Mouse (Mus musculus) lung, postnatal 0 days (tissue): Measurements from ENCODE around the gene Dlx6. TPM values are rescaled to one million over a fixed set of nuclear protein-coding genes. Genes with fewer than 3 reads are reported as not detected.

Experiments
- ATAC-seq: fragments of 200-750 bp; cut with Nextera tagmentation; 2 replicates; pipeline ENCODE4 v1.8.0; 2017; ENCODE audit warnings: moderate library complexity
- DNase-seq: peaks from one replicate; pipeline ENCODE4 v3.0.0-alpha.2; 2016; ENCODE audit warnings: low spot score
- H3K27ac ChIP-seq: fragments of 300-500 bp; sonication (generic); 2 replicates; pipeline ENCODE4 v1.5.1; 2014; ENCODE audit warnings: antibody characterized with exemption, mild to moderate bottlenecking, low read length, mixed read lengths
- H3K27me3 ChIP-seq: fragments of 300-500 bp; sonication (generic); replicated peaks from 2 replicates; pipeline ENCODE4 v1.6.1; 2014; ENCODE audit warnings: low read length, mixed read lengths; ENCODE audit not compliant: insufficient read depth
- H3K36me3 ChIP-seq: fragments of 300-500 bp; sonication (generic); 2 replicates; pipeline ENCODE4 v1.6.1; 2014; ENCODE audit warnings: low read length, mixed read lengths; ENCODE audit not compliant: insufficient read depth
- H3K4me1 ChIP-seq: fragments of 300-500 bp; sonication (generic); 2 replicates; pipeline ENCODE4 v1.6.1; 2014; ENCODE audit warnings: antibody characterized with exemption, low read depth, low read length, mixed read lengths; ENCODE audit not compliant: insufficient read depth
- H3K4me2 ChIP-seq: fragments of 300-500 bp; sonication (generic); replicated peaks from 2 replicates; pipeline ENCODE4 v1.6.1; 2014; ENCODE audit warnings: low read depth, mild to moderate bottlenecking, low read length, moderate library complexity, mixed read lengths
- H3K4me3 ChIP-seq: fragments of 300-500 bp; sonication (generic); 2 replicates; pipeline ENCODE4 v1.5.1; 2014; ENCODE audit warnings: low read depth, low read length
- H3K9ac ChIP-seq: fragments of 300-500 bp; sonication (generic); replicated peaks from 2 replicates; pipeline ENCODE4 v1.6.1; 2014; ENCODE audit warnings: low read depth, mild to moderate bottlenecking
- H3K9me3 ChIP-seq: fragments of 300-500 bp; sonication (generic); 2 replicates; pipeline ENCODE4 v1.6.1; 2016; ENCODE audit warnings: low read length, mixed read lengths
- CTCF ChIP-seq: IDR thresholded peaks from 2 replicates; pipeline ENCODE4 v1.5.1; 2016; ENCODE audit warnings: antibody characterized with exemption, mild to moderate bottlenecking
- EP300 ChIP-seq: IDR thresholded peaks from 2 replicates; pipeline ENCODE4 v1.6.1; 2016; ENCODE audit warnings: antibody characterized with exemption, mild to moderate bottlenecking, control low read depth
- WGBS: fragments of 180-500 bp; shearing (Covaris S2); extraction: QIAGEN DNeasy Blood & Tissue Kit; methylation state at CpG from one replicate; pipeline ENCODE4 v1.1.7; 2014; 5-methylcytosine and 5-hydroxymethylcytosine counted together
- polyA plus RNA-seq: library from polyadenylated mRNA; unstranded; fragments of >200 nt; fragmentation: Nextera tagmentation; extraction: Ambion mirVana; gene quantifications from 2 replicates; pipeline ENCODE4 v1.2.1, GENCODE M21; 2015

The Dlx6 gene
- polyA plus RNA-seq, 1 experiment from 2014 or later = not detected

DNA sequence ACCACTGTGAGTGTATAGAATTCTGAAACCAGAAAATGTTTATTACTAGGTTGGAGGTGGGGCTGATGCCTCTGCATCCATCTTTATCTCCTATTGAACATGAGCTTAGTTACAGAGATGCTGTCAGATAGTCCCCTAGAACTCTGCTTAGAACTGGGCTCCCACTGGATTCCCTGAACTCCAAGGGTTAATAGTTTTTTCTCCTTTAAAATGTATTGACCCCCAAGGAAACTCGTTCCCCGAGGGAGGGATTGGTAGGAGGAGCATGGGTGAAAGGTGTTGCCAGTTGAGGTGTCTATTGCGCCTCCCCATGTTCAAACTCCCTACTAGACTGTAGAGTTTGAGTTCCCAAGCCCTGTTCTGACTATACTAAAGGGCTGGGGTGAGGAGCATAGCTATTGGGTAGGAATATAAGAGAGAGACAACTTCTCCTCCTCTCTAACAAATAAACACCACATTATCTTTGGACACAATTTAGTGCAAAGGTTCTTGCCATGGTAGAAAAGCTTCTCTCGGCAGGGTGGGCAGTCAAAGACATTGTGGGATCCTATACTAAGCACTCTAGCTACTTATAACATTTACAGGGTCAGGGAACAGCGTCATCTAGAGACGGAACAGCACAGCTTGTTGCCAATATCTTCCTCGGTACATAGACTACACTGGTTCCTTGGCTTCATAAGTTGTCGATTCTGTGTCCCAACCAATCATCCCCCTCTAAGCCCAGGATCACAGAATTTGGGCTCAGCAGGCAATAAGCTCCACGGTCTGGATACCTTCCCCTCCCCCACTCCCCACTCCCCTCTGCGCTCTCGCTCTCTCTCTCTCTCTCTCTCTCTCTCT lies 7.0 kb downstream of the Dlx6 start:
- Histone ChIP-seq H3K9ac (no peak overlapping the region), H3K4me1 (no peaks in the 10 kb centered on the region), H3K9me3 (no peaks in the 10 kb centered on the region), H3K27ac (no peak overlapping the region), H3K27me3 (peaks cover 86% of the 10 kb centered on the region), H3K4me3 (no peak overlapping the region), H3K36me3 (no peaks in the 10 kb centered on the region), H3K4me2 (no peak overlapping the region)
- no peak for TF ChIP-seq EP300
- ATAC-seq = no peak
- WGBS = 2% methylated on average over 11 of the region's 11 CpGs
- DNase-seq = no peak

DNA sequence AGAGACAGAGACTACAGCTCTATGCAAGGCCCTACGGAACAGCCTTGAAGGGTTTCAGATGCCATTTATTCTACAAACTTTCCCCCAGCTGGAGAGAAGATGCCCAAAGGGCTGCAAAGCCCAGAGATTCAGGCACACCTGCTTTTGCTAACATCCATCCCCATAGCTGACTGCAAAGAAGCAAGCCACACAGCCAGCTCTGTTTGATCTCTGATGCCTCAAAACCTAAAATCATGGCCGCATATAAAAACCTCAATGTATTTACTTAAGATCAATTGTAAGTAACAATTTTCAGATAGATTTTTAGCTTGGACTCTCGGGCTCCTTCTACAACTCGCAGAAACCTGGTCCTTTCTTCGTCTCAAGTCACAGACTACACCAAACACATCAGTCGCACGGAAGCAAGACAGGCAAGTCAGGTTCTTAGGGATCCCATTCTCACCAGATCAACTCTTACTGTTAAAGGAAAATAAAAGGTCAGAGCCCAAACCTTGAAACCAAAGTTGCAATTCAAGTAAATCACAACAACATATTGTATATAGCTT lies 7.8 kb downstream of the Dlx6 start:
- Histone ChIP-seq H3K9me3 (no peaks in the 10 kb centered on the region), H3K4me2 (no peak overlapping the region), H3K27ac (no peak overlapping the region), H3K27me3 (peaks cover 87% of the 10 kb centered on the region), H3K9ac (no peak overlapping the region), H3K4me1 (no peaks in the 10 kb centered on the region), H3K36me3 (no peaks in the 10 kb centered on the region), H3K4me3 (no peak overlapping the region)
- TF ChIP-seq CTCF (no peak), EP300 (no peak)
- DNase-seq = no peak
- 2% methylated on average over 7 of the region's 7 CpGs for WGBS
- no peak for ATAC-seq

DNA sequence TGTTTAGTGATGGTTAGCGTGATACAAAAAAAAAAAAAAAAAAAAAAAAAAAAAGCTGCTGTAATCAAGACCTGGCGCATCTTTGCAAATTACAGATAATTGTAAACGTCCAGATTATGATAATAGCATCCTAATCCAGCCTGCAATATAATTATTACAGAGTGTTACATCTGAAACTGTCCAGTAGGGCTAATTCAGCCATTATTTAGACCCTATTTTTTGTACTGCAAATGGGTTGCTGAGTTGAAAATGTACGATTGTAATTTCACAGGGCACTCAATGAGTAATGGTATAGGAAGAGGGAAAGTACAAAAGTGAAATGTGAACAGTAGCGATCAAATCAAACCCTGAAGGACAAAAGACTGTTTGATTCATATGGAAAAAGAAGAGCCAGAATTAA lies 8.6 kb downstream of the Dlx6 start:
- Histone ChIP-seq H3K4me2 (no peak overlapping the region), H3K27me3 (peaks cover 86% of the 10 kb centered on the region), H3K4me1 (no peaks in the 10 kb centered on the region), H3K9me3 (no peaks in the 10 kb centered on the region), H3K4me3 (no peak overlapping the region), H3K36me3 (no peaks in the 10 kb centered on the region), H3K9ac (no peak overlapping the region), H3K27ac (no peak overlapping the region)
- 5% methylated on average over 5 of the region's 5 CpGs for WGBS
- DNase-seq (no peak), ATAC-seq (no peak)
- TF ChIP-seq EP300 = no peak
- no peak for TF ChIP-seq CTCF

DNA sequence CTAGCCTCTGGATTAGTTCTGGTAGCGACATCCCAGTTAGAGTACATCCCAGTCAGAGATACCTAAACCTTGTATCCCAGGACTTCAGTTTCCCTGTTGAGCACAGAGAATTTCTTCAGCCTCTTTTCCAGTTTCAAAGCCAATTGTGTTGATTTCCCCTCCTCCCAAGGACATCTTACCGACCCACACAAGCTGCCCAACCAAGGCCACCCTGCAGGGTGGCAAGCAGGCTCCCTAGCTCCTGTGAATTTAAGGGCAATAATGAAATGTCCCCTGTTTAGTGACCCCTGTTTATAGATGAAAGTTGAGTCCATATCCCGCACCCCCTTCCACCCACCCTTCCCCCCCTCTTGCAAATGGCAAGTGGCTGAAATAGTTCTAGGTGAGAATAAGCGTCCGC lies 9.7 kb downstream of the Dlx6 start:
- no peak for DNase-seq
- WGBS = 2% methylated on average over 5 of the region's 5 CpGs
- TF ChIP-seq EP300 = no peak
- no peak for TF ChIP-seq CTCF

DNA sequence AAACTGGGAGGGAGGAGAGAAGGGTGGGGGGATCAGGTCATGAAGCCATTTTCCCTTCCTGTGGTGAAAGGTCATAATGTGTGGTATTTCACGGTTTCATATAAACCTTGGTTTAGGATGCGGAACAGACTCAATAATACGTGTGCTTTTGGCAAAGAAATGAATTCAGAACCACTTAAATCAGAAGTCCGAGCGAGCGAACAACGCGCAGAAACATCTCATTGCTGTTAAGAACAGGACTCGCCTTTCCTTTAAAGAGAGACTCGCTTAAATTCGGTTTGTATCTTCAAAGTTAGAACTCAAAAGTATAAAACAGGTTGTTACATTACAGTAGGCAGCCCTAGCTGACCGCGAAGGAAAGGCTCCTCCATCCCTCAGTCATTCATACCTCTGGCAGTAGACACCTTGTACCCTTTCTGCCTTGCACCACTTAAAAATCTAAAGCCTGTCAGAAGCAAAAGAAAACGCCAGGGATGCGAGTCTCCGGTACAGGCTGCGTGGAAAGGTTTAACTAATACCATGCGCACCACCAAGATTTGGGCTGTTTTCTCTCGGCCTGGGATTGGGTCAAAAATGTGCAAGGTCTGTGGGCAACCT lies 10.4 kb downstream of the Dlx6 start:
- Histone ChIP-seq H3K9me3 (no peaks in the 10 kb centered on the region), H3K4me2 (no peak overlapping the region), H3K27me3 (peaks cover 94% of the 10 kb centered on the region), H3K27ac (no peak overlapping the region), H3K9ac (no peak overlapping the region), H3K4me1 (no peaks in the 10 kb centered on the region), H3K4me3 (no peak overlapping the region), H3K36me3 (no peaks in the 10 kb centered on the region)
- ATAC-seq = no peak
- TF ChIP-seq CTCF (no peak), EP300 (no peak)
- DNase-seq = no peak
- 1% methylated on average over 19 of the region's 19 CpGs for WGBS

More for the DNA sequence above, 9.7 kb downstream of the Dlx6 start:
- no peak overlapping the region for H3K9ac ChIP-seq
- H3K4me1 ChIP-seq = no peaks in the 10 kb centered on the region
- H3K36me3 ChIP-seq = no peaks in the 10 kb centered on the region
- no peak overlapping the region for H3K27ac ChIP-seq
- H3K27me3 ChIP-seq = peaks cover 92% of the 10 kb centered on the region
- H3K9me3 ChIP-seq = no peaks in the 10 kb centered on the region
- H3K4me2 ChIP-seq = no peak overlapping the region
- ATAC-seq = no peak
- H3K4me3 ChIP-seq = no peak overlapping the region

DNA sequence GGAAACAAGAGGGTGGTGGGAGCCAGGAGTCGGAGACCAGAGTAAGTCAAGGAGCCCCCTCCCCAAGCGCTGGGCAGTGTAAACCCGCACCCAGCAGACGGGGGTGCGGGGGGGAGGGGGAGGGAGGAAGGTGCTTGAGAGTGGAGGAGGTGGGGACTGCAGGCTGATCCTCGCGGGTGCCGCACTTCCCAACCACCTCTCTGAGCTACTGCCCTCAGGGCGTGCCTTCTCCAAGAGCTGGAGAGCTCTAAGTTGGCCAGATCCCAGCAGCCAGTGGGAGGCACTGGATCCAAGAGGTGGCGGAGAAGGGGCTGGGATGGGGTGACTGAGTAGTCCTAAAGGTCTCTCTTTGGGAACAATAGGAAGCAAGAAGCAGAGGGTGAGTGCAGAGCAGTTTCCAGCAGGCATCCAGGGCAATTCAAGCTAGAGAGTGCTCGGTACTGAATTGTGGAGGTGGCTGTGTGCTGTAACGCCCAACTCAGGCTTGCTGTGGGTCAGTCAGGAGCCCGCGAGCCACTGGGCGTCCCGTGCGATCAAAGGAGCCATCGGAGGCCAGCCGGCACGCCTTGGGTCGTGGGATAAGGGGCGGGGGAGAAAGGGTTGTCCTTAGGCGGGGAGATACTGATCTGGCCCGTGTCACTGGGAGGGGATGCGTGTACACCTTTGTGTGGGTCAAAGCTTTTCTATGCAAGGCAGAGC lies 11.1 kb downstream of the Dlx6 start:
- ATAC-seq = no peak
- Histone ChIP-seq H3K27ac (no peak overlapping the region), H3K36me3 (no peaks in the 10 kb centered on the region), H3K4me2 (no peak overlapping the region), H3K4me3 (no peak overlapping the region), H3K4me1 (no peaks in the 10 kb centered on the region), H3K9me3 (no peaks in the 10 kb centered on the region), H3K27me3 (peaks cover 94% of the 10 kb centered on the region), H3K9ac (no peak overlapping the region)
- no peak for DNase-seq
- TF ChIP-seq EP300 (no peak), CTCF (no peak)
- 2% methylated on average over 24 of the region's 25 CpGs for WGBS
